Mouse (Mus musculus) E14TG2a.4 (cell line): Measurements from ENCODE around the gene Snx32.

Experiments
- CTCF ChIP-seq: conservative IDR thresholded peaks from 2 replicates; pipeline ENCODE4 v1.5.1; 2014; ENCODE audit warnings: low read length
- NANOG ChIP-seq: IDR thresholded peaks from 2 replicates; pipeline ENCODE4 v1.6.1; 2014; ENCODE audit warnings: borderline replicate concordance, low read length, mixed read lengths

DNA sequence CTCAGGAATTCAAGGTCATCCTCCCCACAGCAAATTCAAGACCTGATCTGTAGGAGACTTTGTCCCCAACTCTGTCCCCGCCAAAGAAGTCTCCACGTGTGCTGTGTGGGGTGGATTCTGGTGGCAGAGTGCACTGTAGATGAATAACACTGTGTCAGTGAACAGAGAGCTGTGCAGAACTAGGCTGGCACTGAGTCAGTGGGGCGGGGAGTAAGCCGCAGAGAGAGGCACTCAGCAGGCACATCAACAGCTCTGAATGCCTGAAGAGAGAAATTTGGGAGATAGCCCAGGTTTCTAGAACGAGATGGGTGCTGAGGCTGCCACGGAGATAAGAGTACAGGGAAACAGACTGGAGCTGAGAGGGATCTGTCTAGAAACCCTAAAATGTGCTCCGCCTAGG, 51.3 kb downstream of the Snx32 start:
- TF ChIP-seq CTCF (no peak), NANOG (no peak)
